Mouse (Mus musculus) liver (tissue): ENCODE measurements around the gene Ptpn13.

Source experiments
- DNase-seq: peaks from one replicate; pipeline ENCODE4 v3.0.0-alpha.2; 2020; ENCODE audit warnings: mixed read lengths

The Ptpn13 gene

DNA sequence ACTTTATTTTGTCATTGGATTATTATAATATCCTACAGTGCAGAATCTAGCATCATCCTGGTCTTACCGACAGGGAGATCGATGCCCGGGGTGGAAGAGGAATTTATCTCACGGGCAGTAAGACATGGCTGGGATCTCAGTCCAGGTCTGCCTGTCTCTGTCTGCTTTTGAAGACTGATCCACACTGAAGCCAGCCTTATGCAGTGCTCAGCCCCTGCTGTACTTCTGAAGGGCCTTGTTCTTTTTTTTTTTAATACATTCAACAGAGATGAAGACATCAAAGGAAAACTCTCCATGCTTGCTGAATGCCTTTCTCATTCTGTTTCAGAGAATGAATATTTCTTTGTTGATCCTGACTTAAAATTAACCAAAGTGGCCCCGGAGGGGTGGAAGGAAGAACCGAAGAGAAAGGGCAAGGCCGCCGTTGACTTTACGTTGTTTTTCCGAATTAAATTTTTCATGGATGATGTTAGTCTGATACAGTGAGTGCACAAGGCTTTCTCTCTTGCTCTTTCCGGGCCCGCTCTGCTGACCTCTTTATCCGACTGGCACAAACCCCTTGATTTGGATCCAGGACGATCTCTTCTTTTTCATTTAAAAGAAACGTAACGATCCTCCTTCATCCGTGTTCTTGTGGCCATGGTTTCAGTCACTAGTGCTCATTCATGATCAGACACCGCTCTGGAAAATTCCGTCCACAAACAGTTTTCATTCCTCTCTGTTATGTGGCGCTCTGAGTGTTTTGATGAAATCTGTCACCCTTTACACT lies 101.9 kb downstream of the Ptpn13 start:
- no peak for DNase-seq

DNA sequence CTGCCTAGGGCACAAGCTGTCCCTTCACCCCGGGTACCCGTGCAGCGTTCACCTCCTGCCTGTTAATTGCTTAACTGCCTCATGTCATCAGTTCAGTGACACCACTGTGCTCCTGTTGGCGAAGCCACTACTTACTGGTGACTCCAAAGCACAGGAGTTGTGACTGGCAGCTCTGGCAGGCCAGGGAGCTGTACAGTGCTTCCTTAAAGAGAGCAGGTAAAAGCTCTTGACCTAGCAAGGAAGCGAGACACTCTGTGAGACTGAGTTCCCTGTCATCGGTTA lies 102.4 kb downstream of the Ptpn13 start:
- no peak for DNase-seq

DNA sequence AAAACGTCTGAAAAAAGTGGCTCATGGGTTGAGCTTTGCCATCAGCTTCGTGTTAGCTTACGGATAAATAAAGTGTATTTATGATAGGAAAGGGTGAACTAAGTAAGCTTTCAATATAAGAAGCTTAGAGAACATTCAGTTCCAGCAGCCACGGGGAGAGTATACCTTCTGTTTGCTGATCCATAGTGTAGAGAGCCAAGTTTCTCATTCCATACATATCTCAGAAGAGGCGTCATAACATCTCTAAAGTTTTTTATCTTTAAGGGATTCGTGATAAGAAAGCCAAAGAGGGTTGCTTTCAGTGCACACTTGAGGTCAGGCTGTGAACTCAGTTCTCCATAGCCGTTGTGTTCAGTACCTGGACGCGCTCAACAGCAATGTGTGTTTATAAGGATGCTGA lies 105.2 kb downstream of the Ptpn13 start:
- DNase-seq: no peak

DNA sequence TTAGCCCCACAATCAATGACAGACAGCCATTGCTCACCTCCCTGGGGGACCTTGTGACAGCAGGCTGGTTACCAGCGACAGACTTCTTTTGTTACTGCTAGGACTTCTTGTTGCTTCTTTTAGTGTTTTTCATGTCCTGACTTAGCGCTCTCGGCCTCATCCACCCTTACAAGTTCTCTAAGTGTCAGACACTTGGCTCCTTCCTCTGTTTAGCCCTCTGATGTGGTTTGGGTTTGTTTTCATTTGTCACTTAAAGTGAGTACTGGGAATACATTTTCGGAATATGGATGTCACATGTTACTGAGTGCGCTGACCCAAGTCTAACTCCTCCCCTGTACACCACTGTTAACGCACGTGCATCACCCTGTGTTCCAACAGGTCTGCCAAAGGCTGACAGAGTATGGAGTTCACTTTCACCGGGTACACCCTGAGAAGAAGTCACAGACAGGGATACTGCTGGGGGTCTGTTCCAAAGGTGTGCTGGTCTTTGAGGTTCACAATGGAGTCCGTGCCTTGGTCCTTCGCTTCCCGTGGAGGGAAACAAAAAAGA lies 107.9 kb downstream of the Ptpn13 start:
- no peak for DNase-seq

DNA sequence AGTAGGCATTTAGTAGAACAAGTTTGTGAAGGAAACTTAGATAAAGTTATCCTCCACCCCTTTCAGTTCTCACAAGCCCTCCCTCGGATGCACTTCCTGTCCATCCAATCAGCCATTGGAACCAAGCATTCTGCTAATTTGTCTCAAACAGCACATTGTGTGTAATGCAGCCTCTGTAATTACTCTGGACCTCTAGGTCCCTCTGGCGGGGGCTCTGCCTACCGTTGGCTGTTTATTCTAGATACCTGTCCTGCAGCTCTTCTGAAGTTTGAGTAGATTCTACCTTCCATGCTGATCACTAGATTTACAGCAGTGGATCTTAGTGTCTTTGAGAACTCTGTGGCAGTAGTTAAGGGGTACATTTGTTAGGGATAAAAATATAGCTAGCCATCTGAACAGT lies 109.5 kb downstream of the Ptpn13 start:
- no peak for DNase-seq

DNA sequence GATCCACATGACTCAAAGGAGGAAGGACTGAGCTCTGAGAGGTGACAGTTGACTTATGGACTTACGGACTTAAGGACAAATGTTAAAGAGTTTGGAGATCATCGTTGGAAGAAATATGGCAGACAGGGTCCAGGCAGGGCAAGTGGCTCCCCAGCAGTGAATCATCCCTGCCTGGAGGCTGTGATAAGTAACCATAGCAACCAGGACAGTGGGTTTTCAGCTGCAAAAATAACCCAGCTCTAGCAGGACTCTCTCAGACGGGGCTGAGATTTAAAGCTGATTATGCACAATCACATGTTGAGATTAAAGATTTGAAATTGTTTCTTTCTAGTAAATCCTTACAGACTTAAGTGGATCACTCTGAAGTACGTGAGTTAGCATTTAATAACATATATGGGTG lies 112.4 kb downstream of the Ptpn13 start:
- no peak for DNase-seq

DNA sequence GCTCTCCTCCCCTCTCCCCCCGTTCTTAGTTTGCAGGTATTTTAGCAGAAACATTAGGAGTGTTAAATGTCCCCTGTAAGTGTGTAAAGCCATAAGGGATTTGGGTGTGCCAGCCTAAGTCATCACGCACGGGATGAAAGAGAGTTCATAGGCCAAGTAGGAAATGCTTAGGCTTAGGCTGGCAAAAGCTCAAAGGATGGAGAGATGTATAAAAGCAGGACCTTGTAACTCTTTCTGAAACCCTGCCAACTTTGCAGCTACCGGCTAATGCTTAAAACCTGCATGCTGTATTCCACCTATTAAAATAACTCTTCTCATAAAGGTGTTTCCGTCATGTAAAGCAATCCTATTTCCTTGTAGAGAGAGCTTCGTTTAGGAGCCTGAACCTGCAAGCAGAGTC lies 115.6 kb downstream of the Ptpn13 start:
- no peak for DNase-seq

DNA sequence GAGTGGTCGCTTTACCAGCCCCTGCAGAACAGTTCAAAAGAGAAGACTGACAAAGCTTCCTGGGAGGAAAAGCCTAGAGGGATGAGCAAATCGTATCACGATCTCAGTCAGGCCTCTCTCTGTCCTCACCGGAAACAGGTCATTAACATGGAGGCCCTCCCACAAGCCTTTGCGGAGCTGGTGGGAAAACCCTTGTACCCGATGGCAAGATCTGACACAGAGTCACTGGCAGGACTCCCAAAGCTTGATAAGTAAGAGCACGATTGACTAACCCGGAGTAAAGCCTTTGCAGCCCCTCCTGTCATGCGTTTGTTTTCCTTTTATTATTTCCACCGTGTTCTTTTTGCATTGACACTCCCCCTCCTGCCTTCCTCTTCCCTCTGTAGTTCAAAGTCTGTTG lies 116.1 kb downstream of the Ptpn13 start:
- DNase-seq: no peak

DNA sequence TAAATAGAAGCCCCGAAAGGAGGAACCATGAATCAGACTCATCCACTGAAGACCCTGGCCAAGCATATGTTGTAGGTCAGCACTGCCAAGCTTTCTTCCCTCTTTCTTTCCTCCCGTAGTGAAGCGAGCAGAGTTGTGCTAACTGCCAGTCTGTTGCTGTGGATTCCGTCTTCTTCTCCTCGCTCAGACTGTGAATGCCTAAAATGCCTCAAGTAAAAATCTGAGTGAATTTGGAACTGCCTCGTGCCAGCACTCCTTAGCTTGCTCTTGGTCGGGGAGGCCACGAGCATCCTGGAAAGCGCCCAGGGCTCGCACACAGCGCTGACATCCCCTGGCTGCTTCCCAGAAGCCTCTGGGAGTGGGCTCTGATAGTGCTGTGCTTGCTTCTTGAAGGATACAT lies 116.5 kb downstream of the Ptpn13 start:
- DNase-seq: no peak

DNA sequence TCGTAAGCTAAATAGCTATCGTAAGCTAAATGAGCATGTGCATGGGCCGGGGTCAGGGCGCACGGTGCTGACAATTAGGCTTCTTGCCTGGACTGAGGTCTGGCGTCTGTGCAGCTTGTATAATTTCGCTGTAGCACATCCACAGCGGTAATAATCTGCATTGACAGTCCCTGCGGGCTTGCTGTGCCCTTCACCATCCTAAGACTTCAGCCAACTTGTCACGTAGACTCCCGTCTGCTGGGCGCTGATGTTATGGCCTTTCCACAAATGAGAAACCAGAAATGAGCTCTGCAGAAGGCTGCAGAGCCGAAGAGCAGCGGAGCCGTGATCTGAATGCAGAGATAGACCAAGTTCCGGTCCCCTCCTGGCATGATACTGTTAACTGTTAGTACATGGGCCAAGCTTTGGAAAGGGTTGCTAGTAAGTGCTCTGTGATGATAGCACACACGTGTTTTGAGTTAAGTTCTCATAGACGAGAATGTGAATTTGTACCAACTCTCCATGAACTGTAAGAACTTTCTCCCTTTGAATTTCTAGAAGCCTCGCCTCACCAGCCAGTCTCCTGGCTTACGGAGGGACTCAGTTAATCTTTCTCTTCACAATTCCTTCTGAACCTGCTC lies 120.5 kb downstream of the Ptpn13 start:
- no peak for DNase-seq

DNA sequence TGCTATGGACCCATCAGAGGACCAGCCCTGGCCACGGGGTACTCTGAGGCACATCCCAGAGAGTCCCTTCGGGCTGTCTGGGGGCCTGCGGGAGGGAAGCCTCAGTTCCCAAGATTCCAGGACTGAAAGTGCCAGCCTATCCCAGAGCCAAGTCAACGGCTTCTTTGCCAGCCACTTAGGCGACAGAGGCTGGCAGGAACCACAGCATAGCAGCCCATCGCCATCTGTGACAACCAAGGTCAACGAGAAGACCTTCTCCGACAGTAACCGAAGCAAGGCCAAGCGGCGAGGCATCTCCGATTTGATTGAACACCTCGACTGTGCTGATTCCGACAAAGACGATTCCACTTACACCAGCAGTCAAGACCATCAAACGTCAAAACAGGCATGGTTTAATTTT lies 129.8 kb downstream of the Ptpn13 start:
- no peak for DNase-seq

DNA sequence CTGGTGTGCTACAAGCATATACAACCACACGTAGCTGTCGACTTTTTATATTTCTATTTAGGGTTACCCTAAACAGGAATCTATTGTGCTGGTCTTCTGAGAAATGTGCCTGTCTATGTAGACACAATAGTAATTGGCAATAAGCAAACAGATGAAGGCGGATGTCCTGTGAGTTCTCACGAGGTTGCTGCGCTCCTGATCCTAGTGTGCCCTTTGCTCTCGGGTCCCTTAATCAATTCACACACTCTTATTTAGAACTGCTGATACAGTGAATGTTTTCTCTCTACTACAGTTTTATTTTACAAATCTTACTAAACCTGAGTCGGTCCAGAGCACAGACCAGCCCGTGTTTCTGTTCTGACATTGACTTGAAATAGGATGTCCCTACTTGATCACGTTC lies 135.6 kb downstream of the Ptpn13 start:
- DNase-seq: no peak

DNA sequence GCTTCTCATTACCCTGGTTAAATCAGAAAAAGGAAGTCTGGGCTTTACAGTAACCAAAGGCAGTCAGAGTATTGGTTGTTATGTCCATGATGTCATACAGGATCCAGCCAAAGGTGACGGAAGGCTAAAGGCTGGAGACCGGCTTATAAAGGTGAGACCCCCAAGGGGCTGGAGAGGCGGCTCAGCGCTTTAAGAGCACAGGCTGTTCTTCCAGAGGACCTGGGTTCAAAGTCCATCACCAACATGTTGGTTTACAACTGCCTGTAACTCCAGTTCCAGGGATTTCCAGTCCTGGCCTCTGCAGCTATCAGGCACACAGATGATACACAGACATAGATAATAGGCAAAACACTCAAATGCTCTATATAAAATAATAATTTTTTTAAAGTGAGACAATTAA lies 143.0 kb downstream of the Ptpn13 start:
- no peak for DNase-seq

DNA sequence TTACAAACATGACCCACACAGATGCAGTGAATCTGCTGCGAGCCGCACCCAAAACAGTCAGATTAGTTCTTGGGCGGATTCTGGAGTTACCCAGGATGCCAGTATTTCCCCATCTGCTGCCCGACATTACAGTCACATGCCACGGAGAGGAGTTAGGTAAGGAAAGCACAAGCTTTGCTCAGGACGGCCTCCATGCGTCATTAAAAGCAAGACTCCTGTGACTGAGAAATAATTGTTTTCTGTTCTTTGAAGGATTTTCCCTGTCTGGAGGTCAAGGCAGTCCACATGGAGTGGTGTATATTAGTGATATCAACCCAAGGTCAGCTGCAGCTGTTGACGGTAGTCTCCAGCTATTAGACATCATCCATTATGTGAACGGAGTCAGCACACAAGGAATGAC lies 144.5 kb downstream of the Ptpn13 start:
- no peak for DNase-seq

DNA sequence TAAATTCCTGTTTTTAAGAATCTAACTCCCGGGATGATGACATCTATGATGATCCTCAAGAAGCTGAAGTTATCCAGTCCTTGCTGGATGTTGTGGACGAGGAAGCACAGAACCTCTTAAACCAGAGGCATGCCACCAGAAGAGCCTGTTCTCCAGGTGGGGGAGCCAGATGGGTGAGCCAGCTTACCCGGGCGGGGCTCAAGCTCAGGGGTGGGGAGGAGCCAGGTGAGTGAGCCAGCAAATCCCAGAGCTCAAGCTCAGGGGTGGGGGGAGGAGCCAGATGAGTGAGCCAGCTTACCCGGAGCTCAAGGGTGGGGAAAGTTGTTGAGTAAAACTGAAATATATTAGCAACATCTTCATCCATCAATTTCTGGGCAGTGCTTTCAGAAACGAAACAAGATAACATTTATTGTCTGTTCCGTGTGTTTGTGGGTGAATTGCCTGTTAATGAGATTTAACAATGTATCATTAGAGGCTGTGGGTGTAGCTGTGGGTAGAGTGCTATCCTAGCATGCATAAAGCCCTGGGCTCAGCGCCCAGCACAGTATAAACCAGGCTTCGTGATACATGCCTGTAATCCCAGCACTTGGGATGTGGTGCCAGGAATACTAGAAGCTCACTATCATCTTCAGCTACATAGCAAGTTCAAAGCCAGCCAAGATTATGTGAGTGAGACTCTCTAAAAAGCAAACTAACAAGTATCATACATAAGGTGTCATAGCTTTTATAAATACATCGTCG lies 154.9 kb downstream of the Ptpn13 start:
- DNase-seq: peak; percentile 35

DNA sequence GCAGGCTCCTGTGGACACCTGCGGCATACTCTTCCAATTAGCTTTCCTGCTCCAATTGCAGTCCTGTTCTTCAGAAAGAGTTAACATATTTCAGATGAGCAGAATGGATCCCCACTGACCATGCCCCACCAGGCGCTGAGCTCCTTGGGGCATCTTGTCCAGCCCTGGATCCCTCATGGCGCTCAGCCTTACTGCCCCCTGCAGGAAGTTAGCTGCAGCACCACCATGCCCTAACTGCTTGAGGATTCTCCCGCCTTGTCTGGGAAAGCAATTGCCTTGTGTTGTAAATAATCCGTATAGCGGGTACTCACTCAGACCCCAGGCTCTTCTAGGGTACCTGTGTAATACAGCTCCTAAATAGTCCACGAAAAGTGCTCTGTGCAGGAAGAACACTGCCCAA lies 162.2 kb downstream of the Ptpn13 start:
- DNase-seq: no peak

DNA sequence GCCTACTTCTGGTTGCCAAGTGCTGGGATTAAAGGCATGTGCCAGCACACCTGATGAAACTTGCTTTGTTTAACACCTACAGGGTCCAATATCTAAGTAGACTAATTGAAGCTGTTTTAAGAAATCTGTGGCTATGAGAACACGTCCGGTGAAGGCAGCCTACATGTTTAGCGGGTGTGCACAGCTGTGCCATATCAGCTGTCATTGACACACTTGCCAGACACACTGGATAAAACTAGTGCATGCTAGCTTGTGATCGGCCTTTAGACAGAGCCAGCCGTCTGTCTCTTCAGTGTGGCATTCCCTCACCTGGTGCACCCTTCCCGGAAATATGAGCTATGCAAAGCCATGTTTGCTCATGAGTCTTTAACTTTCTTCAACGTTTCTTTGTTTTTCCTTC lies 166.9 kb downstream of the Ptpn13 start:
- no peak for DNase-seq

DNA sequence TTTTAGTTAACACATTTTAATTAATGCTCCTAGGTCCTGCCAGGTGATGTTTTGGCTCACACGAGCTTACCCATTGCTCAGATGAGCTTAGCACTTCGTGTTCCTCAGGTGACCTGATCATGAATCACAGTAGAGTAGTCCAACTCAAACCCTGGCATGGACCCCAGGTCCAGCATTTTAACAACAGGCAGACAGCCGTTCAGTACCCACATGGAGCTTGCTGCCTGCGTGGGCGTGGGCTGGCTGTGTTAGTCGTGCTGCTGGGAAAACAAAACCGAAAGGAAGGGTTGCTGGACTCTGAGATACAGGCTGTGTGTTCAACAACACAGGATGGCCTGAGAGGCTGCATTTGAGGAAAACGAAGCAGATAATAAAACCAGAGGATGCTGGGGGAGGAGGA lies 167.7 kb downstream of the Ptpn13 start:
- DNase-seq: no peak

DNA sequence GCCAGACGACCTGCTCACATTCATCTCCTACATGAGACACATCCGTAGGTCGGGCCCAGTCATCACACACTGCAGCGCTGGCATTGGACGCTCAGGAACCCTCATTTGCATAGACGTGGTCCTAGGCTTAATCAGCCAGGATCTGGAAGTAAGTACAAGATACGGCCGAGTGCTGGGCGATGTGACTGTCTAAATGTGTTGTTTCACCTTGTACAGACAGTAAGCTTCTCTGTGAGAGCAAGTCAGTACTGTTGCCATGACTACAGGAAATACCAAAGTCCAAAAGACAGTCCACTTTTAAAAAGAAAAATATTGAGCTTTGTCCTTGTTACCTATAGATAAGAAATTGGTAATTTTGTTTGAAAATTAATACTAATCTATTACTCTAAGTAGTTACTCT lies 168.6 kb downstream of the Ptpn13 start:
- DNase-seq: no peak

DNA sequence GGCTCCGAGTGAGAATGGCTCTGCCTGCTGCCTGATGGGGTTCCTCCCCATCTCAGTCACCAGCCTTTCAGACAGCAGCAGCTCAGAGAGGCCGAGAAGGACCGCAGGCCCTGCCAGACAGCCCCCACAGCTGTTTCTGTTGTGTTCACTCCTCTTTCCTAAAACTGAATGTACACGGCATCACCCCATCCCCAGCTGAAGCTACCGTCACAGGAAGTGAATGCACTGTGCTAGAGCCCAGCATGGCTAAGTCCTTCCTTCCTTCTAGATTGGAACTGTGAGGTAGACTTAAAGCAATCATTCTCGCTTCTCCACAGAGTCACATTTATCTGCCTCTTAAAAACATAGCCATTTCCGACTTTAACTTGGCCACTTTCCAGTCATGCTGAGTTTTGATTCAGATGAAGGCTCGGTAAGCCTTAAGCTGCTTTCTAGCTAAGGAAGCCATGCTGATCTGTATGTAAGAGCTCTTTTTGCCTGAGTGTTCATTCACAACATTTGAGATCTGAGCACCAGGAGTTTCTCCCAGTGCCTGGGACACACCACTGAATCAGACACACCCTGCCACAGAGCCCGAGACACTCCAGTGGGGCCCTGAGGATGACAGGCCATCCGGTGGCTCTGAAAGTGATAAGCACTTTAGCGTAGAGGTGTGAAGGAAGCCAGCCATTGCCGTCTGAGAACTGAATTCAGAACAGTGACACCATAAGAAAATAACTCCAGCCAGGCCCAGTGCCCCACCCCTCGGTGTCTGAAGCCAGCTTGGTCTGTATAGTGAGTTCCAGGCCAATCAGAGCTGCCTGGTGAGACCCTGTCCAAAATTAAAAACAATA lies 170.6 kb downstream of the Ptpn13 start:
- no peak for DNase-seq

DNA sequence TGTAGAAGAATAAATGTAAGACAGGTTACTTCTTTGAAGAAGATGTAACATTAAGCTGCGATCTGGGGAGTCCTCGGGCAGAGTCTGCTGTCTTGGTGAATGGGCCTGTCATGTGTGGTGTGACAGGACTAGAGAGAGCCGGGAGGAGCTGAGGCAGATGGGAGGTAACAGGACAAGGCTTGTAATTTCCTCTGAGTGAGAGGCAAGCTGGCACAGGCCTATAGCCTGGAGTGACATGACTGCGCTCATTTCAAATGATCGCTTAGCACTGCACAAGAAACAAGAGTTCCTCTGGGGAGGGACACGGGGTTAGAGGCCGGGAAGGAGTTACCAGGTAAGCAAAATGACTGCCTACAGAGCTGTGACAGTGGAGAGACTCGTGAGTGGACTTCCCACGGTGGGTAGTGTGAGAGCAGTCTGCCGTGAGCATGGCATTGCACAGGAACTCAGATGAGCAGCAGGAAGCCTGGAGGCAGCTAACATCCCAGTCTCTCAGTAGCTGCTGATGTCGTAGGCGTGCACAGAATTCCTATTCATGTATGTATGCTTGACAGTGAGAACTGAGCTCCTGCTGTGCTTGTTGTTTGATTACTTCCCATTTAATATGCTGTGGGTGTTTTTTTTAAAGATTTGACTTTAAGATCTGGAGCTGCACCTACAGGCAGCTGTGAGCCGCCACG lies 171.6 kb downstream of the Ptpn13 start:
- no peak for DNase-seq

DNA sequence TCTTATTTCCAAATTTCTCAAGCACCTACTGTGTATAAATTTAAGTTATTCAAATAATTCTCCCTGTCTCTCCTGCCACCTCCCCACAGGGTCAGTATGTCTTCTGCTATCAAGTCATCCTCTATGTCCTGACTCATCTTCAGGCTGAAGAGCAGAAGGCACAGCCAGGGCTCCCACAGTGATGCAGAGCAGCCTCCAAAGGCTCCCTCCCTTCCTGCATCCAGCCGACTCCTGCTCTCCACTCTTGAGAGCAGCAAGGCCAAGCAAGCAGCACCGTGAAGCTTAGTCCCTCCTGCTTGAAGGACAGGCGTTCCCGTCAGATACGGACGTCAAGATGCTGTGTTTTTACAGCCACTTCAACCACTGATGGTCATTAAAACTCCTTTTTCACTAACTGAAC lies 172.6 kb downstream of the Ptpn13 start:
- DNase-seq: no peak

DNA sequence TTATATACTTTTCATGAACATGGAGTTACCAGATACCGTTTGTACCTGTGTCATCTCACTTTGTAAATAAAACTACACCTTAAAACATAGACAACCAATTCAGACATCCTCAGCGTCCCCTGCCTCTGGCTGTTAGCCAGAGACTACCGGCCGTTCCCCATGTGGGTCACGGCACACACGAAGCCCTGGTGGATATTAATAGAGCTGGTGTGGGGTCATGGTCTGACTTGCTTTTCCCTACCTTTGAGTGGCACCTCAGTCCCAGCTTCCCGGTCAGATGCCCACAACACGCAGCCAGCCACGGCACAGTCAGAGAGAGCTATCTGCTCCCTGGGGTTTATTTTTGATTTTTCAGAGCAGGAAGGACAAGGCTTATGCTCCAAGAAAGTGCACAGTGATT lies 173.3 kb downstream of the Ptpn13 start:
- no peak for DNase-seq
